Mouse (Mus musculus): Measurements from ENCODE around the gene Esm1.

Gene Esm1

DNA sequence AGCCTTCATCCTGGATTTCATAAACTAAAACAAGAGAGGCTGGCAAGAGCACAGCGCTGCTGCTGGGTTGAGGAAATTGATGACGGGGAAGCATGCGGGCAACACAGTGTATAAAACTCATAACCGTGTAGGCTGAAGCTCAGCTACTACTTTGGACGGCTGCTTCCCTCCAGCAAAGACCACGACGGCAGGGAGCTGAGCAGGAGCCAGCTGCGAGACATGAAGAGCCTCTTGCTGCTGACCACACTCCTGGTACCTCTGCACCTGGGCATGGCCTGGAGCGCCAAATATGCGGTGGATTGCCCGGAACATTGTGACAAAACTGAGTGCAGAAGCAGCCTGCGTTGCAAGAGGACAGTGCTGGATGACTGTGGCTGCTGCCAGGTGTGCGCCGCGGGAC is at the start of gene Esm1:
Gene Esm1 (plus strand): TSS at position 36 of the 400 bp plus-strand sequence.
- DNase-seq (ENCODE audit: low spot score in 2 of 2): no peak

DNA sequence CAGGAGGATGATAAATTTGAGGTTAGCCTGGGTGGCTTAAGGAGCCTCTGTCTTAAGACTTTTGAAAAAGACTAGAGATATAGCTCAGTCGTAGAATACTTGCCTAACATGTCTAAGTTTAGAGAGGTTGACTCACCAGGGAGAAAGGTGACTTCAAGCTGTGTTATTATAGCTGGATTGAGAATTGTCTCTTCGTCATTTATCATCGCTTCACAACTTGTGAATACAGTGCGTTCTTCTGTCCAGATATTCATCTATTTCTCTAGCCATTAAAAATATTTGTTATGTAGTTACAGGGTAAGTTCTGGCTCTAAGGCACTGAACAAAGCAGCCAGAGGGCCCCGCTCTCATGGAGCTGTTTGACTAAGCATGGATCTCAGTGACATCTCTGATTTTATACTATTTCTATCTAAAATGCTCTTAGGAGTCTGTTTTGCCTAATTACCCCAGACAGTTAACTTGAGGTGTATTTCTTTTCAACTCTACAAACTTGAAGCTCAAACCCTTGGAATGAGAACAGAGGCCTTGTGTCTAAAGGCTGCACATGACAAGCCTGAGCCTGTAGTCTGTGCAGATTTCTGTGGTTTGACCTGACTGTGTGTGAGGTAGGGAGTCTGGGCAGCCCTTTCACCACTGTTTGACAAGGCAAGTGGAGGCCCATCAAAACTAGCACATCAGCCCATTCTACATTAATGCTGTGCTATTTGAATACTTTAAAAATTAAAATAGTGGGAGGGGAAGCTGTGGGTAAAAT is 45.0 kb upstream of the Esm1 start:
- DNase-seq (ENCODE audit: low spot score in 2 of 2): no peak

DNA sequence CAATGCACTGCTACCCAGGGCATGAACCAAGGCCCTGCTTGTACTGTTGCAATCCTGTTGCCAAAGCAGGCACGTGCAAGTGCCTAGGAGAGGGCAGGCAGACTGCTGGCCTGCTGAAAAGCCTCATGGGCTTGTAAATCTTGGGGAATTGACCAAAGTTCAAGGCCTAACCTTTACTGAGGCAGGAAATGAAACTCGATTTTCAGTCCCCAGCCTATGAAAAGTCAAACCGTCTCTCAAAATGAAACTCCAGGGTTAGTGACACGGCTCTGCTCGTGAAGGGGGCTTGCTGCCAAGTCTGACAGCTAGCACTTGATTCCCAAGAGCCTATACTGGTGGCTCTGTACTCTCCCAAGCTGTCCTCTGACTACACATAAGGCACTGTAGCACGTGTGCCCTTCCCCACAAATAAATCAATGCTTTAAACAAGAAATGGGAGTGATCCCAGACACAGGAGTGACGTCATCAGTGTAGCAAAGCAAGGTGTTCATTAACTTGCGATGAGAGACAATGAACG is 41.4 kb upstream of the Esm1 start:
- no peak for DNase-seq (ENCODE audit: low spot score in 2 of 2)

DNA sequence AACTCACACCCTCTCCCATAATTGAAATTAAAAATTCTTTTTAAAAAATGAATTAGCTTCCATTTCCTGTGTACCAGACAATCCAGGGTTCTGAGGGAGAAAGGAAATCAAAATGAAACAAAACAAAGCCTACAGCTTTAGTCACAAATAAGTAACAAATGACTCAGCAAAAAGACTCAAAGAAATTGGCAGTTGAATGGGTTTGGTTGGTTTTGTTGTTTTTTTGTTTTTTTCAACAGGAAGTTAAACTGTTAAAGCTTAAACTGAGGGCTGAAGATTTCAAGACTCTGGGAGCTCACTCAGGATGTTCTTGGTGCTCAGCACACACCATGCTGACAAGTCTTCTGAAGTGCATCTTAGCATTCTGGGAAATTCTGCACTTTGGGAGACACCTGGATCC is 39.2 kb upstream of the Esm1 start:
- no peak for DNase-seq (ENCODE audit: low spot score in 2 of 2)

DNA sequence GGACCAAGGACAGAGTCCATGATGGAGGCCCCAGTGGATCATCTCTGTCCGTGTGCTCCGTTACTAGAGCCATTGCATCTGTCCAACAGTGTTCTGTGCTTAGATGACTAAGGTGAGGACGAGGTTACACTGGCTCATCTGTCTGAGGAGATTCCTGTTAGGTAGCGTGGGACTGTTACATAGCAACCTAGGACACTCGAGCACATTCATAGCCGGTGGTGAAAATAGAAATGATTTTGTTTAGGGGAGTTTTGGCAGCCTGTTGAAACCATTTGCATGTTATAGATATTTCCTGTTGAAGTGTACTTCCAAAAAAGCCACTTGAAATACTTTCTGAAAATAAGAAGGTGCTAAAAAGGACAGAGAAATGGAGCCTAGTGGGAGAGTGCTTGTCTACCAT is 35.3 kb upstream of the Esm1 start:
- no peak for DNase-seq (ENCODE audit: low spot score in 2 of 2)

DNA sequence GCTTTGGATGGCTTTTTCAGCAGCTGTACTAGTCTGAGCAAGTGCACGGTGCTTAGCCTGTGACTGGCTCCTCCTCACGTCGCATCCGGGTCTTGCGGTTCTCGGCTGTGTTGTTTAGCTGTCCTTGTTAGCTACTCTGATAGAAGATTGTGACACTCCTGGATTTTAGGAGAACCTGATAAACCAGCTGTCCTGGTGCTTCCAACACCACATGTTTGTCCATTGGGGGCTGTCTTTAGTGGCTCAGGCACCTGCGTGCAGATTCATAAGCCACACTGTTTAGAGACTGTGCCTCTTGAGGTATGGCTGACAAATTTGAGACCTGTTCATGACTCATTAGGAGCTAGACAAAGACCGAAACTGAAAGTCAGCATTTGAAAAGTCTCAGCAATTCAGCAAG is 26.1 kb upstream of the Esm1 start:
- DNase-seq (ENCODE audit: low spot score in 2 of 2): no peak

DNA sequence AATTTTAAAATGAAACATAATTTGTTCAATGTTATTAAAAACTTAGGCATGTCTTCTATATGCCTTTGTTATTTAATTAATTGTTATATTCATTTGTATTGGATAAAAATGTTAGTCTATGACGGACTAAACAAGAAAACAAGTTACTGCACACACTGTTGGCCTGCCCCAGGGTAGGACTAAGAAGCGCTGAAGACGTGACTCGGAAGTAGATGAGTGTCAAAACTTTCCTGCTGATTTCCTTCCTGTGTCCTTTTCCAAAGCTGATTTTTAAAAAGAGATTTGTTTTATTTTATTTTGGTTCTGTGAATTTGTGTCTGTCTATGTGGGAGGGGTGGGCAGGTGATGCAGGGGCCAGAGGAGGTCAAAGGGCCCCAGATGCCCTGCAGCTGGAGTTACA is 25.7 kb upstream of the Esm1 start:
- DNase-seq (ENCODE audit: low spot score in 2 of 2): no peak

DNA sequence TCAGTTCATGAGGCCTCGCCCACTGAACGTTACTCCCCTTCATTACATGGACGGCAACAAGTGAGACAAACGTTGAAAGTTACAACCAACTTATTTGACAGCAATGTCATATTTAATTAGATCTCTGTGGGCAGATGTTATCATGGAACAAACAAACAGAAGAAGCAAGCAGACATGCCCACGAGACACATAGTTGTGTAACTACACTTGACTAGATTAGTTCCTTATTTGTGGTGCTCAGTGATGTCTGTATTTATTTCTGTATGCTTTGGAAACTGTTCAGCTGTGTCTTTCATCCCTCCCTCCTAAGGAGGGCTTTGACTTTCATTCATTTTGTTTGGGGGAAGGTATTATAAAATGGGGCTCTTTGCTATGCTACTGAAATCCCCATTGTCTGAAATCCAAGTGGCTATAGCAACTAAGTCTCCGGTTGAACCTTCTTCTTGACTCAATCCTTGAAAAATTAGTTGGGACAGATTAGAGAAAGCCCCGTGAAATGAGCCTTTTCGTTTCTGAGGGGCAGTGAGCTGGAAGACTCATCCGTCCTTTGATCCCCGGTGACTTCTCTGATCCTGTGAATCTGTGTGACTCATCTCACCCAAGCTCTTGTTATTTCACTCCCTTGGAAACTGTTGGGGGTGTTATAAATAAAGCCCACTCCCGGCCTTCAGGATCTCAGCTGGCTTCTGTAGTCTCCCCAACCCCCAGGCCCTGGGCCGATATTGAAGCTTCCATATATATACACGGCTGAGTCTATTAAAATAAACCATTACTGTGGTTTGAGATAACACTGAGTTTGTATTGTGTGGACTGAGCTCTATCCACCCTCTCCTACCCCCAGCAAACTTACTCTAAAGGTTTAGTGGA is 12.4 kb upstream of the Esm1 start:
- no peak for DNase-seq (ENCODE audit: low spot score in 2 of 2)

DNA sequence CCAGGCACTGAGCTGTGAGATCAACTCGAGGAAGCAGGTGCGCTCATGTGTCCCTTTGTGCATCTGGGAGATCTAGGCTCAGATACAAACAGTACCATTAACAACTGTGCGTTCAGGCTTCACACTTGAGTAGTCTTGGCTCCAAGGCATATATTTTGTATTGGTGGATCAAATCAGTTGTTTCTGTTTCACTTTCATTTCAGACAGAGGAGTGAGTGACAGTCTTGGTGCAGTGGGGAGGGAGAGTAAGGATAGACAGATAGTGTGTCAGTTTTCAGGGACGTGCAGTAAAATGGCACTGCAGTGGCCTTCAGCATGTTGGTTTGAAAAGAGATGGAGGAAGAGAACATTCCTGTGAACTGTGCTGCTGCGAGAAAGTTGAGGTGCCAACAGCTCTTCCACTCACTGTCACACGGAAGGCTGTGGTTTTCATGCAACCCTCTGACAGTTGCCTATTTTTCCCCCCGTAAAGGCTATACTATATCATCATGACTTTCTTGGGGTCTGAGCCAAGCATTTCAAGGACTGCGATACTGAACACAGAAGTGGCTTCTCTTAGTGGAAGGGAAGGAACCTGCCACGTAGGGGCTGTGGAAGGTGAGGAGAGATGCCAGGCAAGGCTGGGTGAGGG is 11.5 kb upstream of the Esm1 start:
- DNase-seq (ENCODE audit: low spot score in 2 of 2): no peak

DNA sequence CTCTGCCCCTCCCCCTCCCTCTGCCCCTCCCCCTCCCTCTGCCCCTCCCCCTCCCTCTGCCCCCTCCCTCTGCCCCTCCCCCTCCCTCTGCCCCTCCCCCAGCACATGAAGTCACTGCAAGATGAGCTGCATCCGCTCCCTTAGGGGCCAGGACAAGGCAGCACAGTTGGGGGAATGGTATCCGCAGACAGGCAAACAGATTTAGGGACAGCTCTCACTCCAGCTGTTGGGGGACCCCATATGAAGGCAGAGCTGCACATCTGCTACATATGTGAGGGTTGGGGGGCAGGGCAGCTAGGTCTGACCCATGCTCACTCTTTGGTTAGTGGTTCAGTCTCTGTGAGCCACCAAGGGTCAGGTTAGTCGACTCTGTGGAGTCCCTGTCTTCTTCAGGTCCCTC is 10.1 kb upstream of the Esm1 start:
- no peak for DNase-seq (ENCODE audit: low spot score in 2 of 2)

DNA sequence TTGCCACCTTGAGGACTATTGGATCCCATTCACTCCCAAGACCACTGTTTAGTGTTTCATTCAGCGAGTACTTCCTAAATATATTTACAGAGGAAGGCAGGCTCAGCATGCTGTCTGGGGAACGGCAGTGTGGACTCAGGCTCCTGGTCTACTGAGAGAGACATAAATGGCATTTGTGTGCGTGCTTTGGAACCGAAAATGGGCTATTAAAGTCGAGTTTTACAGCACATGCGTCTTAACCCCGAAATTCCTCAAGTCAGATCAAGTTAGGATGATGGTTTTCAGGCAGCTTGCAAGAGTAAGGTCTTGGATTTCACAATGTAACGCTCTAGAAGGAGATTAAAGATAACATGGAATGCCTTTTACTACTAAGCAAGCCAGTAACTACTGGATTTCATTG is 8.7 kb upstream of the Esm1 start:
- no peak for DNase-seq (ENCODE audit: low spot score in 2 of 2)

DNA sequence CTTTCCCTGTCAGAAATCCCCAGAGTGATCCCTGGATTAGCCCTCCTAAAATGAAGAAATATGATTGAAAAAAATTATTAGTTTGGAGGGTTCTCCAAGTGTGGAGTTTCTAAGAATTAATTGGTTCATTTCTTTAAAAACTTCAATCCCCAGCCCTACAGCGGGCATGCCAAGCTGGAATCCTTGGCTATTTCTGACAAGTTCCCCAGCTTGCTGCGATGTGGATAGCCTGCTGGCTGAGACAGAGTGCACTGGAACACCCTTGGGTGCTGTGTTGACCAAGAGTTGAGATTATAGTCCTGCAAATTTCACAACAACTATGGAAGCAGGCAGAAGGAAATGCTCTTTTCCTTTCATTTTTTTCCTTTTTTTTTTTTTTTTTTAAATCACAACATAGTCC is 7.8 kb upstream of the Esm1 start:
- no peak for DNase-seq (ENCODE audit: low spot score in 2 of 2)

DNA sequence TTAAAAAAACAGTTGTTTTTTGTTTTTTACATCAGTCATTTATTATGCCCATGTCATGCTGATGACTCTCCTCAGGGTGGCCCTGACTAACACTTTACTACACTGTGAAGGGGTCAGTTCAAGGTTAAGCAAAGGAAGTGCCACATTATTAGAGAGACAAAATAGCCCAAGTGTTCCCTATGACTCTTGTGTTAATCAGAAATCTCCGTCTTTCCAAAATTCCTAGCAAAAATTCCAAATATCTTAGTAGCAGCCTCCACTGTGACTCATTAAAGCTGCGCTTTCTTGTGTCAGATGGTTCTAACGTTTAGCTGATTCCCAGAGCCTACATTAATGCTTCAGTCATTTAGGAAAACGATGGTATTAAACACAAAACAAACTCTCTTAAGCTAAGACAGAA is 7.3 kb upstream of the Esm1 start:
- no peak for DNase-seq (ENCODE audit: low spot score in 2 of 2)

DNA sequence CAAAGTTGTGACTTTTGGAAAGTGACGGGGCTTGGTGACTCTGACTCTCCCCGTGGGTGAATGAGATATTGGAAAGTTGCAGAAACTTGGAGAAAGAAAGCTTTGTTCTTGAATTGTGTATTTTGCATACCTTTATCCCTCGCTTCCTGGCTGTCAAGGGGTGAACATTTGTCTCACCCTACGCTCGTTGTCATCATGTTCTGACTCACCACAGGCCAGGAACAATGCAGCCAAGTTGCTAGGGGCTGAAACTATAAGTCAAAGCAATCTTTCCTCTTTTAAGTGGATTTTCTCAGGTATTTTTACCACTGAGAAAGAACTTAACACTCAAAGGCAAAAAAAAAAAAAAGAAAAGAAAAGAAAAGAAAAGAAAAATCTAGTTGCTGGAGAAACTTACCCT is 6.3 kb upstream of the Esm1 start:
- DNase-seq (ENCODE audit: low spot score in 2 of 2): no peak

DNA sequence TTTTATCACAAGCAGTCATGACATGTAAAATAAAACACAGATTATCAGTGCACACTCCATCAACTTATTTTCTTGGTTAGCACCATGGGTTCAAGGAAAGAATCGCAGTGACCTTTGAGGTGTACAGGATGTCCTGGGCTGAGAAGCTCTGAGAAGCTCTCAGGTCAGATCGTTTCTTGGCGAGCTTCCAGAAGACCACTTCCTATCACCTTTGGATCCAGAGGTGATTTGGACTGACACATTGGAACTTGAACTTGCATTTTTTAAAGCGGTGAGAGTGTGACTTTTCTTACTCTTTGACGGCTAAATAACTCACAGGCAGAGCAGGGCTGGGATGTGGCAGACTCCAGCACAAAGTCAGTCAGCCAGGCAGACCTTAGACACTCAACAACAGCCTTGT is 4.1 kb upstream of the Esm1 start:
- no peak for DNase-seq (ENCODE audit: low spot score in 2 of 2)

DNA sequence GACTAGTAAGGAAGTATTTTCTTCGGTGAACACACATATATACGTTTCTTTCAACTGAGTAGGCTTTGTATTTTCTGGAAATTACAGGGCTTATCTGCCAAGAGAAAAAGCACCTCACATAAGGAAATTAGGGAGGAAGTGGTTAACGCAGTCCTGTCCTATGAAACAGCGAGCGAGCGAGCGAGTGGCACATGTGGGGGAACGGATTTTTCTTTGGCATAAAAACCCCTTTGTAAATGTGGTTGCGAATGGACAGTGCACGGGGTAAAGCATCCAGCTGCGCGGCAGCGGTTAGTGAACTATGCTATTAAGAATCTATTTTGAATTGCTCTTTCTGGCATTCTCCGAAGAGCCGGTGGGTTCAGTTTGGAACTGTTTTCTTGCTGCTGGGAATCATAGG is 1.9 kb downstream of the Esm1 start:
- no peak for DNase-seq (ENCODE audit: low spot score in 2 of 2)

DNA sequence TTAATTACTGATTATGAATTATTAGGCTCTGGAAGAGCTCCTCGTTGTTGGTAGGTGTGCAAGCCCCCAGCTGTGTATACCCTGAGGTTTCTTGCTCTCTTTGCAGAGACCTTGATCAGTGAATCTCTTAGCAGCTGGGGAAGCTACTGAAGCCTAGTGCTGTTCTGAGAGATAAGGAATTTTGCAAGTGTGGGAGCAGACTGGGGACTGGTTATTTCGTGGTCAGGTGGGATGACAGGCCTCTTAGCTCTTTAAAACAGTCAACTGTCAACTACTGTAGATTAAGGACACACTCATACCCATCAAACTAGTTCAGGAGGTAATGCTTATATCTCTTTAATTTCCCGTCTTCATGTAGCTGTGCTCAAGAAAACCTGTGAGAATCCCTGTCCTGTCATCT is 2.9 kb downstream of the Esm1 start:
- DNase-seq (ENCODE audit: low spot score in 2 of 2): no peak

DNA sequence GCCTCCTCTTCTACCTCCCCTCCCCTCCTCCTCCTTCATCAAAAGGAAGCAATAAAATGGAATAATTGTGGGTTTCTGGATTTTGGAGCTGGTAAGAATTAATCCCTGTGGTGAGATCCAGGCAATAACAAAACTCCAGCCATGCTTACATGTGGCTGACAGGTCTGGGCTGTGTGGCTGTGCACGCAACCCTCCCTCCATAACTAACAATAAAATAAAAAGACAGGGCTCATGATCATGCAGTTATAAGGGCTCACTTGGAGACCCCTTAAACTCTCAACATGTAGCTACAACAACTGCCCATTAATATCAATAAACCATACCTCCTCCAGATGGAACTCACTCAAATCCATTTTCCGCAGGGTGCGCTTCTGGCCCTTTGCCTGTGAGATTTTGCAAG is 4.4 kb downstream of the Esm1 start:
- no peak for DNase-seq (ENCODE audit: low spot score in 2 of 2)

DNA sequence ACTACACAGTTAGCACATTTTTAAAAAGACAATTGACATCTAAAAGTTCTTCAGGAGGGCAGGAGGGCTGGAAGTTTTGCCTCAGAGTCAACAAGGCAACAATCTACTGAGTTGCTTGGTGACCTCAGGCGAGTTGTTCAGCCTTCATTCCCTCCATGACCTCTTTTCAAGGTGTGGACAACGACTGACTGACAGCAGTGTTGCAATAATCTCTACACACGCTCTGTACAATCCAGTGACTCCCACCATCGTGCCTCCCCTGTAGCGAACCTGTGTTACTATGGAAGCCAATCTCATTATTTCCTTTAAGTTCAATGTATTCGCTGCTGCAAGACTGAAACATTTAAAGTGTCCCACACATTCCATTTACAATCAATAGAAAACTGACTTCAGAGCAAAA is 12.4 kb downstream of the Esm1 start:
- DNase-seq (ENCODE audit: low spot score in 2 of 2): no peak

DNA sequence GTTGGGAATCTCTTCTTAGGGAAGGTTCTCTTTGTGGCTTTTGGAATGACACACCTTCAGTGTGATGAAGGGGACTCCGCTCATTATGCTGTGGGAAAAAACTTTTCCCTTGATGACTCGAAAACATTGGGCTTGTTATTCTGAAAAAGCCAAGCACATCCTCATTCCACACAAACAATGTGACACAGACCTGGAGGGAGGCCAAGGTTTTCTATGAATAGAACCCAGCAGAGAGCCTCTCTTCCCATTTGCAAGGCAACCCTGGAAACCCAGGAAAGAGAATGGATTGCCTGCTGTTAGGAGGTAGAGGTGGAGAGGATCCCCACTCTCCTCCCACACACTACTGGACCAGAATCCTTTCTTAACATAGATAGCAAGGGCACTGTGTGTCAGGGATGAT is 14.6 kb downstream of the Esm1 start:
- peak in 1 of 2 experiments; percentile 20 for DNase-seq (ENCODE audit: low spot score in 2 of 2)

DNA sequence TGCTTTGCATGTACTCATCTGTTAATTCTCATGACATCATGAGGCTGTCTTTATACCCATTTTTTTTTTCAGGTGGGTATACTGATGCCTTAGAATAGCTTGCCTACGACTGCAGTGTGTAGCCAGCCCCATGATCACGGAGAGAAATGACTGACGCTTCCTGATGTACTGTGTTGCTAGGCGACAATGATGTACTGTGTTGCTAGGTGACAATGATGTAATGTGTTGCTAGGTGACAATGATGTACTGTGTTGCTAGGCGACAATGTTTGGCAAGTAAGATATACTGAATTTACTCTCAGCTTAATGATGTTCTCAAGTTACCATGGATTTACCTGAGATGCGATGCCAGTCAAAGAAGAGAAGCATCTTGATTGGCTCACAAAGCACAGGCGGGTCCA is 16.4 kb downstream of the Esm1 start, which contains the start of gene Gzmk:
Gene Gzmk (minus strand): TSS at position 98 of the 400 bp plus-strand sequence.
- no peak for DNase-seq (ENCODE audit: low spot score in 2 of 2)

DNA sequence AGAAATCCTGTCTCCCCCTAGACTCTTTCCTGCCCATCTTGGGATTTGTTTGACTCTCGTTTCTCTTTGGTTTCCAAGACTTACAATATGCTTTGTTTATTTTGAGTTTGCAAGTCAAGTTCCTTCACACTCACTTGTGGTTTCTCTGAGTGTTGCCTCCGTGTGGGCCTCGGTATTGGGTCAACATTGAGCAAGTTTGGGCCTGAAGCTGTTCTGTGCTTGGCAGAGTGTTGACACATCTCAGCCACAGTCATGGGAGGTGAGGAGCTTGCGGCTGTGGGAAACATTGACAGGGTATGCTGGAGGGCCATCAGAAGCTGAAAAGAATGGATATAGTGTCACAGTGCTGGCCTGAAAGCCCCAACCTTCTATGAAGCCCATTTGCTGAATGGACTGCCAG is 17.6 kb downstream of the Esm1 start:
- DNase-seq (ENCODE audit: low spot score in 2 of 2): no peak
